Mouse (Mus musculus) ES-Bruce4 (cell line): Measurements from ENCODE around the gene Tnfrsf13b.

Experiments used
- CTCF ChIP-seq: IDR thresholded peaks from one replicate; pipeline ENCODE4 v1.8.1; 2011; ENCODE audit warnings: low read depth, low read length
- EP300 ChIP-seq: IDR thresholded peaks from 2 replicates; pipeline ENCODE4 v1.6.1; 2011; ENCODE audit warnings: low read depth, low read length; ENCODE audit not compliant: insufficient read depth
- POLR2A ChIP-seq: IDR thresholded peaks from one replicate; pipeline ENCODE4 v1.8.1; 2011; ENCODE audit warnings: low read length; ENCODE audit not compliant: insufficient read depth

DNA sequence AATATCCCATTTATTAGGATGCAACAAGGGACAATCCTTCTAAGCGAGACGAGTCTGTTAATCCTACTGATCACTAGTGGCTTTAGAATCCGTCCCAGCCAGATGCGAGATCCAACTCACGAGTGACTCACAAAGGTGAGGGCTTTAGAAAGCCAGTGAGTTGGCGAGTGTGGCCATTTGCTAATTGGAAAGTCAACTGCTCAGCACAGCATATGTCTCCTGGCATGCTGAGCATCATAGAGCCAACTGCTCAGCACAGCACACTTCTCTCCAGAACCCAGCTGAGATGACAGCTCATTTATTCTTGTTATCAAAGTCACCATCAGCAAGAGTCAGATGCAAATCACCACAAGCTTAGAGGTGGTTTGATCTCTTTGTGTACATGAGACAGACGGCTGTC lies 36.4 kb upstream of the Tnfrsf13b start:
- TF ChIP-seq CTCF = no peak
- TF ChIP-seq EP300 = no peak
- no peak for TF ChIP-seq POLR2A
